Mouse (Mus musculus): ENCODE results near the gene F13b. TPM values are rescaled to one million over a fixed set of nuclear protein-coding genes. Genes with fewer than 3 reads are reported as not detected.

Gene F13b
- total and polyA plus RNA-seq, 2 experiments = 47.5 to 444 TPM

DNA sequence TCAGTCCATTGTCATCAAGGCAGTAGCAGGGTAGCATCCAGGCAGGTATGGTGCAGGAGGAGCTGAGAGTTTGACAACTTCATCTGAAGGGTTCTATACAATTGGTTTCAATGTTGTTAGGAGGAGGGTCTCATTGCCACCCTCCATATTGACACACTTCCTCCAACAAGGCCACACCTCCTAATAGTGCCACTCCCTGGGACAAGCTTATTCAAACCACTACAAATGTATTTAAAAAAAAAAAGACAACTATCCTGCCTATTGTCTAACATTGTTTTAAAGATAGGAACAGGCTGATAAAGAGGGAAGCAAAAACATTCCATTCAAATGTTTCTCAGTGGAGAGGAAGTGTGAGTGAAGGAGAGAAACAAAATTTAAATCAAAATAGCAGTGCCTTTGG, 1.8 kb upstream of the F13b start:
- Histone ChIP-seq H3K36me3 (ENCODE audit: control insufficient read depth, insufficient read depth, low read length) (no peaks in the 10 kb centered on the region), H3K79me2 (ENCODE audit: control insufficient read depth, insufficient read depth, low read length) (no peaks in the 10 kb centered on the region; the same call in 1 of the 2 replicates), H3K27ac (replicated peaks; ENCODE audit: insufficient read depth, low read depth, low read length) (no peak overlapping the region), H3K4me3 (ENCODE audit: insufficient read depth, low read depth, low read length) (no peak overlapping the region), H3K9ac (ENCODE audit: low read depth, low read length) (no peak overlapping the region), H3K27me3 (ENCODE audit: control insufficient read depth, insufficient read depth, low read length) (no peaks in the 10 kb centered on the region), H3K4me1 (ENCODE audit: control insufficient read depth, insufficient read depth, low read length) (peaks cover 10% of the 10 kb centered on the region; the same call in 1 of the 2 replicates)
- DNase-seq (ENCODE audit: extremely low read depth, low read depth, low spot score) = no peak
- no peak for TF ChIP-seq POLR2A (IDR thresholded peaks at IDR 0.05; ENCODE audit: extremely low read depth, insufficient read depth, low read length)
- no peak for TF ChIP-seq CTCF (IDR thresholded peaks at IDR 0.05; ENCODE audit: low read depth, low read length)

GRCm38 (mm10) chr1:139514556-139514955, 13.1 kb downstream of the F13b start:
- H3K79me2 ChIP-seq (ENCODE audit: control insufficient read depth, insufficient read depth, low read length) = no peaks in the 10 kb centered on the region
- no peaks in the 10 kb centered on the region for H3K27me3 ChIP-seq (ENCODE audit: control insufficient read depth, insufficient read depth, low read length)
- no peak for TF ChIP-seq CTCF (IDR thresholded peaks at IDR 0.05; ENCODE audit: low read depth, low read length)
- TF ChIP-seq POLR2A (IDR thresholded peaks at IDR 0.05; ENCODE audit: extremely low read depth, insufficient read depth, low read length) = no peak
- peaks cover 40% of the 10 kb centered on the region for H3K36me3 ChIP-seq (ENCODE audit: control insufficient read depth, insufficient read depth, low read length)
- H3K4me3 ChIP-seq (ENCODE audit: insufficient read depth, low read depth, low read length) = no peak overlapping the region
- WGBS = 84% methylated on average over 12 of the region's 12 CpGs
- H3K9ac ChIP-seq (ENCODE audit: low read depth, low read length) = no peak overlapping the region
- H3K27ac ChIP-seq (replicated peaks; ENCODE audit: insufficient read depth, low read depth, low read length) = no peak overlapping the region
- DNase-seq (ENCODE audit: extremely low read depth, low read depth, low spot score) = no peak
- H3K4me1 ChIP-seq (ENCODE audit: control insufficient read depth, insufficient read depth, low read length) = no peaks in the 10 kb centered on the region

DNA sequence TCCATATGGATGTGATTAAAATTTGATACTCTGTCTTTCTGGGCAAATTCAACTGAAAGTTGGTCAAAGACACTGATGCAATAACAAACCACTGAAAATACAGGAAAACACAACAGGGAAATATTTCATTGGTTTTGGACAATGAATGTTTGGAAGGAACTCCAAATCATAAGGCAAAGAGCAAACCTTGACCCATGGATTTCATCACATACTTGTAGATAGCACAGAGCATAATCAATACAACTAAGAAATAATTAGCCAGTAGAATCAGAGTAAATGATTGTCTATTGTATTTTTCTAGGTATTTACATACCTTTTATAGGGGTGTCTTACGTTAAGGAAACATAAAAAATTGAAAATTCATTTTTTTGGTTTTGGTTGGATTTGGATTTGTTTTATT, 47.0 kb downstream of the F13b start:
- 14% methylated on average over 1 of the region's 1 CpGs for WGBS
- H3K36me3 ChIP-seq (ENCODE audit: control insufficient read depth, insufficient read depth, low read length) = peaks cover 14% of the 10 kb centered on the region
- peaks cover 6% of the 10 kb centered on the region; the same call in 1 of the 2 replicates for H3K4me1 ChIP-seq (ENCODE audit: control insufficient read depth, insufficient read depth, low read length)
- DNase-seq (ENCODE audit: extremely low read depth, low read depth, low spot score) = peak; percentile 95
- no peak overlapping the region for H3K9ac ChIP-seq (ENCODE audit: low read depth, low read length)
- H3K79me2 ChIP-seq (ENCODE audit: control insufficient read depth, insufficient read depth, low read length) = no peaks in the 10 kb centered on the region
- H3K27ac ChIP-seq (replicated peaks; ENCODE audit: insufficient read depth, low read depth, low read length) = no peak overlapping the region
- TF ChIP-seq POLR2A (IDR thresholded peaks at IDR 0.05; ENCODE audit: extremely low read depth, insufficient read depth, low read length) (no peak), CTCF (IDR thresholded peaks at IDR 0.05; ENCODE audit: low read depth, low read length) (no peak)
- no peak overlapping the region for H3K4me3 ChIP-seq (ENCODE audit: insufficient read depth, low read depth, low read length)
- H3K27me3 ChIP-seq (ENCODE audit: control insufficient read depth, insufficient read depth, low read length) = no peaks in the 10 kb centered on the region

DNA sequence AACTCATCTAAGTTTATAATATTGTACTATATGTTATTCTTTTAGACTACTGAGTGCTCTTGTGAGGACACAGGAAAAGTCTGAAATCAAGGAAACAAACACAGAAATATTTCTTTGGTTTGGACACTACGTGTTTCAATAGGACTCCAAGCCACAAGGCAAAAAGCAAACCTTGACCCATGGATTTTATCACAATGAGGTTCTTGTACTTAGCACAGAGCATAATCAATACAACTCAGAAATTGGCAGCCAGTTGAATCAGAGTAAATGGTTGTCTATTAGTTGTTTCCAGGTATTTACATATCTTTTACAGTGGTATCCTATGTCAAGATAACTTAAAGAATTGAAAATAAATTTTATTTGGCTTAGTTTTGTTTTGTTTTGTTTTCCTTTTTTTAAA, 49.8 kb downstream of the F13b start:
- no peaks in the 10 kb centered on the region; the same call in 1 of the 2 replicates for H3K79me2 ChIP-seq (ENCODE audit: control insufficient read depth, insufficient read depth, low read length)
- peaks cover 31% of the 10 kb centered on the region for H3K36me3 ChIP-seq (ENCODE audit: control insufficient read depth, insufficient read depth, low read length)
- peak; percentile 97 for DNase-seq (ENCODE audit: extremely low read depth, low read depth, low spot score)
- H3K4me1 ChIP-seq (ENCODE audit: control insufficient read depth, insufficient read depth, low read length) = peaks cover 8% of the 10 kb centered on the region; the same call in 1 of the 2 replicates
- H3K27me3 ChIP-seq (ENCODE audit: control insufficient read depth, insufficient read depth, low read length) = no peaks in the 10 kb centered on the region
- no peak overlapping the region for H3K4me3 ChIP-seq (ENCODE audit: insufficient read depth, low read depth, low read length)
- no peak overlapping the region for H3K9ac ChIP-seq (ENCODE audit: low read depth, low read length)
- no peak overlapping the region for H3K27ac ChIP-seq (replicated peaks; ENCODE audit: insufficient read depth, low read depth, low read length)
- WGBS = 14% methylated on average over 1 of the region's 1 CpGs
- TF ChIP-seq POLR2A (IDR thresholded peaks at IDR 0.05; ENCODE audit: extremely low read depth, insufficient read depth, low read length) (no peak), CTCF (IDR thresholded peaks at IDR 0.05; ENCODE audit: low read depth, low read length) (no peak)

DNA sequence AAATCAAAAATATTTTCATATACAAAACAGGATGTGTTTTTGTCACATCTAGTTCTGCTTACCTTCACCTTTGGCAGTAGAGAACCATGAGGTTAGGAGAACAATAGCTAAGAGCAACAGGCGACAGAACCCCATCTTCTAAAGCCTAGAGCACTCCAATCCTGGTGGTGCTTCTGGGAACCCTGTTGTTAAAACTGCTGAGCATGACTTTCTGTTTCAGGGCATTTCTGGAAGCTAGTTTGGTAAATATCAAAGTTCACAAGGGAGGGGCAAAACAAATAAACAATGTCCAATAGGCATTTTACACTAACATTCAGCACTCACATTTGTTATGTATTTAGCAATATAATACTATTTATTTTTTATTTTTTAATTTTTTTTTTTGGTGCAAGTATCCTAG, 58.5 kb downstream of the F13b start, which contains the start of gene Cfhr1:
Cfhr1 (minus strand) TSS at position 249 of the 400 bp plus-strand sequence.
- H3K27me3 ChIP-seq (ENCODE audit: control insufficient read depth, insufficient read depth, low read length) = no peaks in the 10 kb centered on the region
- peaks cover 4% of the 10 kb centered on the region; the same call in 1 of the 2 replicates for H3K4me1 ChIP-seq (ENCODE audit: control insufficient read depth, insufficient read depth, low read length)
- peak; percentile 98 for DNase-seq (ENCODE audit: extremely low read depth, low read depth, low spot score)
- H3K9ac ChIP-seq (ENCODE audit: low read depth, low read length) = 0 out of 2 replicates have a peak within 1 kb of the TSS, but pooled peaks have one; percentile 51
- no peak within 1 kb of the TSS for H3K27ac ChIP-seq (replicated peaks; ENCODE audit: insufficient read depth, low read depth, low read length)
- H3K79me2 ChIP-seq (ENCODE audit: control insufficient read depth, insufficient read depth, low read length) = no peaks in the 10 kb centered on the region; the same call in 1 of the 2 replicates
- H3K4me3 ChIP-seq (ENCODE audit: insufficient read depth, low read depth, low read length) = peak within 1 kb of the TSS; percentile 66
- WGBS = 12% methylated on average over 1 of the region's 1 CpGs
- H3K36me3 ChIP-seq (ENCODE audit: control insufficient read depth, insufficient read depth, low read length) = peaks cover 21% of the 10 kb centered on the region
- 0 out of 2 replicates have a peak, but pooled peaks have one; percentile 21 for TF ChIP-seq POLR2A (IDR thresholded peaks at IDR 0.05; ENCODE audit: extremely low read depth, insufficient read depth, low read length)
- TF ChIP-seq CTCF (IDR thresholded peaks at IDR 0.05; ENCODE audit: low read depth, low read length) = no peak

Other genes with a start within 250 kb of the F13b start
- gene Crb1, start 124.6 kb upstream of the F13b start, total RNA-seq (2014; rRNA removed) = not detected in 2 replicates
- gene Crb1, start 124.6 kb upstream of the F13b start, polyA plus RNA-seq (2012; rRNA removed) = not detected in 2 replicates
- 6.6 and 7.6 TPM in 2 replicates for gene Zbtb41, start 79.4 kb upstream of the F13b start, total RNA-seq (2014; rRNA removed)
- gene Zbtb41, start 79.4 kb upstream of the F13b start, polyA plus RNA-seq (2012; rRNA removed) = 2.0 and 2.1 TPM in 2 replicates
- gene Aspm, start 46.9 kb upstream of the F13b start, total RNA-seq (2014; rRNA removed) = 0.28 and 0.67 TPM in 2 replicates
- gene Aspm, start 46.9 kb upstream of the F13b start, polyA plus RNA-seq (2012; rRNA removed) = 0.01 and 0.02 TPM in 2 replicates
- 331 and 378 TPM in 2 replicates for gene Cfhr1, start 58.6 kb downstream of the F13b start, total RNA-seq (2014; rRNA removed)
- 41.5 and 56.6 TPM in 2 replicates for gene Cfhr1, start 58.6 kb downstream of the F13b start, polyA plus RNA-seq (2012; rRNA removed)